Mouse (Mus musculus): ENCODE data around the gene Serhl. TPM values are rescaled to one million over a fixed set of nuclear protein-coding genes. Genes with fewer than 3 reads are reported as not detected.

Serhl gene
- 15.9 TPM for total RNA-seq (2023)

GRCm38 (mm10) chr15:83089429-83089605 lies at the start of gene Serhl:
Serhl (plus strand) TSS chr15:83089506.

GRCm38 (mm10) chr15:83122566-83123145 lies 33.4 kb downstream of the Serhl start, which contains the start of gene Rrp7a:
Rrp7a (minus strand) TSS chr15:83122801.

DNA sequence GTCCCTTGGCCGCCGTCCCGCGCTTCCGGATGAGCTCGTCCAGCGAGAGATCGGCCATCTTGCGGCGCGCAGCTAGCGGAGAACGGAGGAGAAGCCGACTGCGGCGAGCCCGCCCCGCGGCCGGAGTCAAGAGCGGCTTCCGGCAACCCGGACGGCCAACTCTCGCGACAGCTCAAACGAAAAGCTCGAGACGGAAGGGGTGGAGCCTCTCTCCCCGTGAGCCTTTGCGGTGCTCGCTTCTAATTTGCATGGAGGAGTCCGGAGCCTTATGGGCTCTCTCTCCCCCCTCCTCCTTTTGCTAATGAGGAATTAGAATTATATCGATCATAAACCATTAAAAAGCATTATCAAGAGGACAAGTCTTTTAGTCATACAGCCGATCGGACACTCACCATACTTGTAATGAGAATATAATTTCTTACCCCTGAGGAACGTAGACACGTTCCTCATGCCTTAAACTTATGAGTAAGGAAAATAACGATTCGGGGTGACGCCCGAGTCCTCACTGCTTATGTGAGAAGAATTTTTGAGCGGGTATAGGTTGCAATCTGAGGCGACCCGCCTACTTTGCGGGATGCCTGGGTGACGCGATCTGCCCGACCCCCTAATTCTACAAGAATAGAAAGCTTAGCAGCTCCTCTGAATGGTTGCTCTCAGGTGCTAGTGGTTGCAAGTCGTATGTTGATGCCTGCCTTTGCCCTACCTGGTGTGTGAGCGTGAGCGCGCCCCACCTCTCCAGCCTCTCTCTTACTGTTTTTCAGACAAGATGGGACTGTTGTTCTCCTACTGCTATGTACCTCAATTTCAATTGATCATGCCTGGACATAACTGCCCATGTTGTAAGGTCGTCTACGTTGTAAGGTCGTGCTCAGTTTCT lies 60.1 kb downstream of the Serhl start, which contains the start of gene Poldip3:
Gene Poldip3, minus strand, starts transcription at position 189 of the 877 bp plus-strand sequence.

Other genes with a start within 250 kb of the Serhl start
- 229 TPM for gene Tcf20, start 101.6 kb upstream of the Serhl start, total RNA-seq (2023)
- gene Nfam1, start 56.2 kb upstream of the Serhl start, total RNA-seq (2023) = 7.4 TPM
- gene Rrp7a, start 33.3 kb downstream of the Serhl start, total RNA-seq (2023) = 105 TPM
- 199 TPM for gene Poldip3, start 59.9 kb downstream of the Serhl start, total RNA-seq (2023)
- gene Cyb5r3, start 83.1 kb downstream of the Serhl start, total RNA-seq (2023) = 45.5 TPM
- not detected for gene A4galt, start 162.3 kb downstream of the Serhl start, total RNA-seq (2023)

Measured in CD4-positive naive resting alpha-beta T cell, adult 57 days (primary cell).